Mouse (Mus musculus): ENCODE measurements at regions not wholly inside any gene's neighbourhood (a gene's known extent, or its start where the extent isn't known, plus 50 kb on each side); places are given as distances from the start of the nearest gene placed in this dataset.

DNA sequence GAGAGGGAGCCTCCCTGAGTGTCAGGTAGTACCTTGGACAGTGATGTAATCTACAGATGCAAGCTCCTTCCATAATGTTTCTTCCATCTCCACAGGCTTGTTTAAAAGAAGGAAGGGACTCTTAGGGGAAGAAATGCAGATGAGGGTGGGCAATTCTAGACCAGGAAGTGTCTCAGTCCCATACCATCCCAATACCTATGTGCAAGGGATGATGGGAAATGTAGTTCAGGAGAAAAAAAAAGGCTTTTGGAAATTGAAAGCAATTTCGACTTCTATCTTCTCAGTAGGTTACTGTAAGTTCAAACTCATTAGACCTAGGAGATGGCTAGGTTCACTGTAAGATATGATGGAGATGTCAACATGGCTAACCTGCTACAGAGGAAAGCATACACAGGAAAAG lies 68.3 kb downstream of the Cd83 start:
- no peak for TF ChIP-seq POU5F1 (IDR thresholded peaks at IDR 0.05; ENCODE audit: borderline replicate concordance, low read length)
- TF ChIP-seq NANOG (IDR thresholded peaks at IDR 0.05; ENCODE audit: borderline replicate concordance, low read length) = no peak
- no peak for TF ChIP-seq CTCF (conservative IDR thresholded peaks at IDR 0.05; ENCODE audit: low read length)
- peaks cover 23% of the 10 kb centered on the region for H3K4me1 ChIP-seq (replicated peaks; ENCODE audit: low read depth, low read length)
- no peak overlapping the region for H3K4me3 ChIP-seq (replicated peaks; ENCODE audit: low read length)
- no peaks in the 10 kb centered on the region for H3K36me3 ChIP-seq (ENCODE audit: insufficient read depth, low read length)
- no peaks in the 10 kb centered on the region for H3K9me3 ChIP-seq (ENCODE audit: low read length)
- H3K27me3 ChIP-seq (ENCODE audit: insufficient read depth, low read length) = peaks cover 5% of the 10 kb centered on the region

DNA sequence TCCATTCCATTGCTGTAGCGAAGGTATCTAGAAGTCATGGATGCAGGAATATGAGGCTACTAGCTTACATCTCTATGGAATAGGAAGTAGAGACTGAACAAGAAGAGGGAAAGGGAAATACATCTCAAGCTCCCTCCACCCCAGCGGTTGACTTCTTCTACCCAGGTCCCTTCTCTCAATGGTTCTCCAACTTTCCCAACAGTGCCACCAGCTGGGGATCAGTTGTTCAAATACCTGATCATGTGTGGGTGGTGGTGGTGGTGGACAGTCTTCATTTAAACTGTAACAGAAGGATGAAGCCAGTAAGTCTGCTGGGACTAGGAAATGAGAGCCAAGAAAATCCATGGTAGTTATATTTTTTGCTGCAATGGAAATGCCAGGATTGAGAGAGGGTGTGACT lies 70.4 kb downstream of the Cd83 start:
- Histone ChIP-seq H3K36me3 (ENCODE audit: insufficient read depth, low read length) (no peaks in the 10 kb centered on the region), H3K4me1 (replicated peaks; ENCODE audit: low read depth, low read length) (peaks cover 21% of the 10 kb centered on the region), H3K27me3 (ENCODE audit: insufficient read depth, low read length) (no peaks in the 10 kb centered on the region; the same call in none of the 2 replicates), H3K4me3 (replicated peaks; ENCODE audit: low read length) (no peak overlapping the region), H3K9me3 (ENCODE audit: low read length) (no peaks in the 10 kb centered on the region)
- TF ChIP-seq POU5F1 (IDR thresholded peaks at IDR 0.05; ENCODE audit: borderline replicate concordance, low read length) (no peak), NANOG (IDR thresholded peaks at IDR 0.05; ENCODE audit: borderline replicate concordance, low read length) (no peak), CTCF (conservative IDR thresholded peaks at IDR 0.05; ENCODE audit: low read length) (no peak)

DNA sequence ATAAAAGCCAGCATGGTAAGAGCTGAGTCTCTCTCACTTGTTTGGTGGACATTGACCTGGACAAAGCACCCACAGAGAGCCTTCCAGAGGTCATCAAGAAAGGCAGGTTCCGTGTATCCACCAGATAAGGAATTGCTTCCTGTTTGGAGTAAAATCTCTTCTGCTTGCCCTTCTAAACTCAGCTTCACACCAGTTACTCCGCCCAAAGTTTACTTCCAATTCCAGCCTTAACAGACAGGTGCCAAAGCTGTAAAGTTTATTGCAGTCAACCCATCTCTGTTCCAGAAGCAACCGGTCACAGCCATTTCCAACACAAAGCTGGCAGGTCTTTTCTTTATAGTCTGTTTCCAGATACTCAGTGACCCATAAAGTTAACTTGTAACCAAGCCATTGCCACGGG lies 76.4 kb downstream of the Cd83 start:
- no peak for TF ChIP-seq NANOG (IDR thresholded peaks at IDR 0.05; ENCODE audit: borderline replicate concordance, low read length)
- no peak for TF ChIP-seq POU5F1 (IDR thresholded peaks at IDR 0.05; ENCODE audit: borderline replicate concordance, low read length)
- no peak for TF ChIP-seq CTCF (conservative IDR thresholded peaks at IDR 0.05; ENCODE audit: low read length)
- peaks cover 40% of the 10 kb centered on the region for H3K4me1 ChIP-seq (replicated peaks; ENCODE audit: low read depth, low read length)
- no peak overlapping the region for H3K4me3 ChIP-seq (replicated peaks; ENCODE audit: low read length)
- no peaks in the 10 kb centered on the region for H3K36me3 ChIP-seq (ENCODE audit: insufficient read depth, low read length)
- H3K27me3 ChIP-seq (ENCODE audit: insufficient read depth, low read length) = peaks cover 27% of the 10 kb centered on the region
- 0 out of 2 replicates have a peak, but pooled peaks cover 3% of the 10 kb centered on the region for H3K9me3 ChIP-seq (ENCODE audit: low read length)

DNA sequence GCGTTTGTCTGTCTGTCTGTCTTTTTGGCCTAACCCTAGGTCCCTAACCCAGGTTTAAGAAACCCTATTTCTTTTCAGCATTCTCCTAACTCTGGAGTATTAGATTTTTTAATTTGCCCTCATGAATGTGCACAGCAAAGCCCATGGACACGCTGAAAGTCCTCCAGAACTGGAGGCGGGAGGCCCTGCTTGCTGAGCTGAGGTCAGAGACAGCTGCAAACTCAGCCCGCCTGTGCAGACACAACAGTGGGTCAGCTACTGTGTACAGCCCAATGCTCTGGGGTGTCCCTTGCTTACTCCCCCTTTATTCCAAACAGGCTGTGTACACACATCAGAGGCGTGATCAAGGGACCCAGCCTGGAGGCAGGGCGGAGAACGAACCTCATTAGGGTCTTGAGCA lies 76.8 kb downstream of the Cd83 start:
- Histone ChIP-seq H3K36me3 (ENCODE audit: insufficient read depth, low read length) (no peaks in the 10 kb centered on the region), H3K4me1 (replicated peaks; ENCODE audit: low read depth, low read length) (peaks cover 44% of the 10 kb centered on the region), H3K27me3 (ENCODE audit: insufficient read depth, low read length) (peaks cover 31% of the 10 kb centered on the region), H3K9me3 (ENCODE audit: low read length) (0 out of 2 replicates have a peak, but pooled peaks cover 3% of the 10 kb centered on the region), H3K4me3 (replicated peaks; ENCODE audit: low read length) (no peak overlapping the region)
- TF ChIP-seq CTCF (conservative IDR thresholded peaks at IDR 0.05; ENCODE audit: low read length) = no peak
- TF ChIP-seq POU5F1 (IDR thresholded peaks at IDR 0.05; ENCODE audit: borderline replicate concordance, low read length) = no peak
- TF ChIP-seq NANOG (IDR thresholded peaks at IDR 0.05; ENCODE audit: borderline replicate concordance, low read length) = no peak

DNA sequence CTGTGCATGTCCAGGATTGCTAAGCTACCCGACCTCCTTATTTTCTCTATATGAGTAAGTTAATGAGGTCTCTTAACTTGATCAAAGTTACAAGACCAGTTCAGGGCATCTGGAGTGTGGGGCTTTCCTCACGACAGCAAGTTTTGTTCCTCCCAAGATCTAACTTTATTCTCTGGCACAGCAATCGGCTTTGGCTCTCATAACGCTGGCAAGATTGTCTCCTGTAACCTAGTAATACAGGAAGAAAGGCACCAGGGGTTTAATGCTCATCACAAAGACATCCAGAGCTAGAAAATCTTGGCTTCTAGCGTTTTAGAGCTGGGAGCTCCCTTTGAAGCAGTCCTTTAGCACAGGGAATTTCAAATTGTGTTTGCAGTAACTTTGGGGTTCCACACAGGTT lies 77.5 kb downstream of the Cd83 start:
- no peak overlapping the region for H3K4me3 ChIP-seq (replicated peaks; ENCODE audit: low read length)
- 0 out of 2 replicates have a peak, but pooled peaks cover 3% of the 10 kb centered on the region for H3K9me3 ChIP-seq (ENCODE audit: low read length)
- TF ChIP-seq POU5F1 (IDR thresholded peaks at IDR 0.05; ENCODE audit: borderline replicate concordance, low read length) (no peak), CTCF (conservative IDR thresholded peaks at IDR 0.05; ENCODE audit: low read length) (no peak), NANOG (IDR thresholded peaks at IDR 0.05; ENCODE audit: borderline replicate concordance, low read length) (no peak)
- H3K36me3 ChIP-seq (ENCODE audit: insufficient read depth, low read length) = no peaks in the 10 kb centered on the region
- peaks cover 44% of the 10 kb centered on the region for H3K4me1 ChIP-seq (replicated peaks; ENCODE audit: low read depth, low read length)
- peaks cover 37% of the 10 kb centered on the region for H3K27me3 ChIP-seq (ENCODE audit: insufficient read depth, low read length)

DNA sequence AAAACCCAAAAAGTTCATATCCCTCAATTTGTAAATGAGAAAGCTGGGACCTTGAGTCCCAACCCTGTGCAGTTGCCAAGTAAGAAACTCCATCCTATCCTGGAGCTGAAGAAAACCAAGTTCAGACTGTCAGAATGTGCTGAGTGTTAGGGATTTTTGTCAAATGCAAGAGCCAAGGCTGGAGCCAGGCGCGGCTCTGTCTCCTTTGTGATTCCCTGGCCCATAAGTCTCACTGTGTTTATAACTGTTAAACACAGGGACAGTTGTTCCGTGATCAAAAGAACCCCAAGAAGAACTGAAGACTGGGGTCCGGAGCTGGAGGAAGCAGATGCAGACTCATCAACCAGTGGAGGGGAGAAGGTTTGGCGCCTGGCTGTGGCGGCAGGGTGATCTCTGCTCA lies 78.0 kb downstream of the Cd83 start:
- no peaks in the 10 kb centered on the region for H3K36me3 ChIP-seq (ENCODE audit: insufficient read depth, low read length)
- H3K9me3 ChIP-seq (ENCODE audit: low read length) = 0 out of 2 replicates have a peak, but pooled peaks cover 3% of the 10 kb centered on the region
- no peak overlapping the region for H3K4me3 ChIP-seq (replicated peaks; ENCODE audit: low read length)
- peaks cover 39% of the 10 kb centered on the region for H3K27me3 ChIP-seq (ENCODE audit: insufficient read depth, low read length)
- no peak for TF ChIP-seq POU5F1 (IDR thresholded peaks at IDR 0.05; ENCODE audit: borderline replicate concordance, low read length)
- TF ChIP-seq CTCF (conservative IDR thresholded peaks at IDR 0.05; ENCODE audit: low read length) = no peak
- peaks cover 43% of the 10 kb centered on the region for H3K4me1 ChIP-seq (replicated peaks; ENCODE audit: low read depth, low read length)

DNA sequence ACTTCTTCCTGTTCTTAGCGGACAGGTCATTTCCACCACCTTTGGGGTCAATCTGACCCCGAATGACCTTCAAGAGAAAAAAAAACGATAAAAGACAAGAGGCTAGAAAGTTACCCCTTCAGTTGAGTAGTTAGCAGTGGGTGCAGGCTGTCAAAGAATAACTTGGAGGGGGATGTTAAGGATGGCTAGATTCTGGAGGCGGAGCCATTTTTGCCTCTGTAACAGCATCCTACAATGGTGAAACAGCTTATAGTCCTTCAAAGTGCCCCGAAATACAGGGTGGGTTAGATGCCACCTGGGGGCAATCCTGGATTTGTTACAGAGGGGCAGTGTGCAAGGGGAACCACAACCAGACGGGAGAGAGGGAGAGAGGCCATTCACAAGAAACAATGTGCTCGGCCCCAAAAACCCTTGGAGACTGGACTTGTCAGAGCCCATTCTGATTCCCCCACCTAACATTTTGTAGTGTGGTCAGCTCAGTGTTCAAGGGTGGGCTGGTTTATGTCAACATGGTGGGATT lies 79.1 kb downstream of the Cd83 start:
- Histone ChIP-seq H3K4me1 (replicated peaks; ENCODE audit: low read depth, low read length) (peaks cover 40% of the 10 kb centered on the region), H3K36me3 (ENCODE audit: insufficient read depth, low read length) (no peaks in the 10 kb centered on the region), H3K27me3 (ENCODE audit: insufficient read depth, low read length) (peaks cover 43% of the 10 kb centered on the region), H3K9me3 (ENCODE audit: low read length) (0 out of 2 replicates have a peak, but pooled peaks cover 3% of the 10 kb centered on the region), H3K4me3 (replicated peaks; ENCODE audit: low read length) (peak overlapping the region; percentile 65; the same call in 1 of the 2 replicates)
- TF ChIP-seq NANOG (IDR thresholded peaks at IDR 0.05; ENCODE audit: borderline replicate concordance, low read length) (no peak), POU5F1 (IDR thresholded peaks at IDR 0.05; ENCODE audit: borderline replicate concordance, low read length) (no peak), CTCF (conservative IDR thresholded peaks at IDR 0.05; ENCODE audit: low read length) (no peak)

DNA sequence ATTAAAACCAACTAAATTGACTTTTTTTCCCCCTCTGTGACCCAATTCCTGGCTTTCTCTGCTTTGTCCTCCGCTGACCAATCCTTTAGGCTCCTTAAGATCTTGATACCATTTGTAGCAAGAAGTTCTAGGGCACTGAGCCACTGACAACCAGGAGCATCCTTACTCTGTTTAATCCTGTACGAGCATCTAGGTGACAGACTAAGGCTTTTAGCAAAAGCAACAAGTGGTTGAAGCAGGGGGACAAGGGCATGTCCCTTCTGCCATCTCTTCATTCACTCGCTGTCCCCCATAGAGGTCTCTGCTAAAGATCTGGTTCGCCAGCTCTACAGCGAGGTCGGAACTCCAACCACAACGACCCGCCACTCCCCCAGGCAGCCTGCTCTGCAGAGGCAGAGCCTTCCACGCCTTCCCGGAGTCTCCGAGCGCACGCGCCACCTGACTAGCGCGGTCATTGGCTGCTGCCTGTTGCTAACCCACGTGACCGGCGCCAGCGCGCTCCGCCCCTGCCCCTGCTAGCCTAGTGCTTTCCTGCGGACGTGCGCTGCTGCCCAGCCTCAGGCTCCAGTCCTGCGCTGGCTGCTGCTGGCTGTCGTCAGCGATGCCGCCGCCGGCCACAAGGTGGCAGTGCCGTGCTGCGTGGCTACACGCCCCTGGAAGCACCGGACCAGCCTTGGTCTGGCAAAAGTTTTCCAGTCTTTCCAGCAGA lies 79.7 kb downstream of the Cd83 start:
- Histone ChIP-seq H3K9me3 (ENCODE audit: low read length) (0 out of 2 replicates have a peak, but pooled peaks cover 3% of the 10 kb centered on the region), H3K36me3 (ENCODE audit: insufficient read depth, low read length) (no peaks in the 10 kb centered on the region), H3K27me3 (ENCODE audit: insufficient read depth, low read length) (peaks cover 43% of the 10 kb centered on the region), H3K4me3 (replicated peaks; ENCODE audit: low read length) (peak overlapping the region; percentile 67), H3K4me1 (replicated peaks; ENCODE audit: low read depth, low read length) (peaks cover 37% of the 10 kb centered on the region)
- no peak for TF ChIP-seq POU5F1 (IDR thresholded peaks at IDR 0.05; ENCODE audit: borderline replicate concordance, low read length)

All from E14TG2a.4 (cell line).